Mouse (Mus musculus) heart, adult 18-20 months (tissue): ENCODE data around the gene Tmem239. TPM values are rescaled to one million over a fixed set of nuclear protein-coding genes. Genes with fewer than 3 reads are reported as not detected.
"Not testable (repeated sequence)": the region's sequence is repeated elsewhere in the genome, so short reads cannot be mapped to it uniquely, and the experiment has no call there.

Experiments used
- DNase-seq, 2 experiments: peaks; one replicate each; pipeline ENCODE4 v3.0.0; 2021 to 2022; ENCODE audit warnings: mixed read lengths in 1 of 2
- long read RNA-seq, 2 experiments: library from polyadenylated mRNA; stranded (forward); transcript quantifications; one replicate each; pipeline ENCODE4 v2.0.0; 2021
- total RNA-seq, 2 experiments: library from RNA; stranded (reverse); gene quantifications; 2 replicates each; pipeline ENCODE4 v1.2.3; 2021

Tmem239 gene
- total RNA-seq, result not detected
- long read RNA-seq, experiment 1, result 0 reads
- long read RNA-seq, experiment 2, result 0 reads

- DNase-seq, result no peak
Measured at GRCm38 (mm10) chr2:130406178-130406577, at the start of gene Tmem239. Gene Tmem239 (plus strand): TSS chr2:130406478.

GRCm38 (mm10) chr2:130357551-130357950 lies 48.7 kb upstream of the Tmem239 start:
- no peak for DNase-seq

DNA sequence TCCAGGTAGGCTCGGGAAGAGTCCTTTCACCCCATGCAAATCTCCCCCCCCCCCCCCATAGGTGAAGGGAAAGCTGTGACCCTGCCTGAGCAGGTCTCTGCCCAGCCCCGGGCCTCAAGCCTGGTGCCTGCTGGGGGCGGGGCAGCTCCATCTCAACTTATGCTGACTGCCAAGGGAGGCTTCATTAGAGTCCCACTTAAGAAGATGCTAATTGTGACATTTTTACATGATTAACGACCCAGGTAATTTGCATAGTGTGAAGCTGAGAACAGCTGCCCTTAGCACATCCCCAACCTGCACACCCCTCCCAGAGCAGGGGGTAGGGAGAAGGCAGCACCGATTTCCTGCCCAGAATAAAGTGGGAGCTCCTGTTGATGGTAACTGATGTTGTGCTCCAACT lies 47.4 kb upstream of the Tmem239 start:
- DNase-seq, result no peak

GRCm38 (mm10) chr2:130362511-130363026 lies 43.7 kb upstream of the Tmem239 start:
- DNase-seq, result peak; percentile 18 to 54

DNA sequence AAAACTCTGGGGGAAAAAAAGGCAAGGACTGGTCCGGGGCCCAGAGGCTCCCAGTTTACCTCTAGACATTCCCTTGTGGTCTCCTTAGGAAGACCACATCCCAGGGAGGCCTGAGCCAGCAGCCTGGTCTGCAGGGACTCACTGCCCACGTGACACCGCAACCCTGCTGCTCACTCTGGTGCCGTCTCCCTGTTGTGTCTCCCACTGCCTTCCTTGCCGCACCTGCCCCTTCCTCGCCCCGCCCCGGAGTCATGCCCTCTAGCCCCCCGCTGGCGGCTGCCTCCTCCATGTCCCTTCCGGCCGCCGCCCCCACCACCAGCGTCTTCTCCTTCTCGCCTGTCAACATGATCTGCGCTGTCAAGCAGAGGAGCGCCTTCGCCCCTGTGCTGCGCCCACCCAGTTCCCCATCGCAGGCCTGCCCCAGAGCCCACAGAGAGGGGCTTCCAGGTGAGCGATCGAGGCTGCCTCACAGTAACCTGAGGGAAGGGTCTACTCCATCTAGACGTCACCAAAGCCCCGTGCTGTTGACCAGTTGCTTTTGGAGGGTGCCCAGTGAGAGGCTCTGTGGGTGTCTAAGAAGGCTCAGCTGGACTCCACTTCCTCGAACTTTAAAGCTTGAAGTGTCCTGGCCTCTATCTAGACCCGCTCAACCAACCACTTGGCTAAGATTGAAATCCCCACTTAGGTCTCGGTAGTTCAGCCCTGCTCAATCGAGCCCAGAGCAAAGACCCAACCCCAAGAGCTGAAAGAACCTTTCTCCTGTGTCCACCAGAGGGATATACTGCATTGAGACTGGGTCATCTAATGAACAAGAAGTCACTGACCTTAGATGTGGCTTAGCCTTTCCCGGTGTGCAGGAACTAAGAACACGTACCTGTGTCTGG lies 40.8 kb upstream of the Tmem239 start:
- no peak for DNase-seq

GRCm38 (mm10) chr2:130367386-130367785 lies 38.9 kb upstream of the Tmem239 start:
- DNase-seq, result no peak

DNA sequence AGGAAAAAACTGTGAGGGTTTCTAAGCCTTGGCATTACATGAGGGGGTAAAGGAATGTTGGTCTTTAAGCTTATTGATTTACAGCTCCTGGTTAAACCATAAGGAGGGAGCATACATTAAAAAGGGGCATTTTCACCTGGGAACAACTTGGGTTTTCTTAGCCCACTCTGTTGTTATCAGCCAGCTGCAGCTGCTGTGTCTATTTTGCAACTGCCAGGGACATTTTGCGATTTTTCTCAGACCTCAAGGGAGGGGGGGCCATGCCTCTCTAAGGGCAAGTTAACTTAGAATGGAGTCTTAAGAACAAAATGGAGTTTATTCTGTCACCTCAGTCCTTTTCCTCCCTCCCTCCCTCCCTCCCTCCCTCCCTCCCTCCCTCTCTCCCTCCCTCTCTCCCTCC lies 33.3 kb upstream of the Tmem239 start:
- DNase-seq, result not testable (repeated sequence)

DNA sequence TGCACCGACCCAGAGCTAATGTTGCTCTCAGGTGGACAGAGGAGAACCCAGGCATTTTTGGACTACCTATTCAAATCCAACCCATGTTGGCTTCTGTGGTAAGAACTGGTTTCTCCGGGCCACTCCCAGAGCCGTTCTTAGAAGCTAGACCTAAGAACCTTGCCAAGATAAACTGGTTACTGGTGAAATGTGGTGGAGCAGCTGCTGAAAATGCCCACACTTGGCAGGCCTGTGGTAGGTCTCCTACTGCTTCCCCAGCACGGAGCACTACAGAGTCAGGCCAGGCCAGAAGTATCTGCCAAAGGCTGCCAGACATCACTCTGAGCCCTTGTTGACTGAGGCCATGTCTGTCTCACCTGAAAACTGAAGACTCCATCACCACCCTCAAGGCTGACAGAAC lies 31.3 kb upstream of the Tmem239 start:
- no peak for DNase-seq

DNA sequence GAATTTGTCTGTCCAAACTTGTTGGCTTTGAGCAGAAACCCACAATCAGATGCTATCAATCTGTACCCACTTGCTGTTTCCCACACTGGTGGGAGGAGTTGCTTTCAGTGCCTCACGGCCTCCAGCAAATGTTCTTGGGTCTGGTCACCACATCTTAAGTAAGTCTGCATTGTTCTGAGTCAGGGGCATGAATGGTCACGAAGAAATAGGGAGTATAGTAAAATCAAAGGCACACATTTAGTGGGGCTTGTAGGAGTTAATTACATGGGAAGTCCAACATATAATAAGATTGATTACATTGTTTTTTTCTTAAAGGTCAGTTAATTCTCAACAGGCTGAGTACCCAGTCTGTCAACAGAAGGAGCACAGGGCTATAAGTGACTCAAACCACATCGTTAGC lies 23.1 kb upstream of the Tmem239 start:
- DNase-seq, result no peak

DNA sequence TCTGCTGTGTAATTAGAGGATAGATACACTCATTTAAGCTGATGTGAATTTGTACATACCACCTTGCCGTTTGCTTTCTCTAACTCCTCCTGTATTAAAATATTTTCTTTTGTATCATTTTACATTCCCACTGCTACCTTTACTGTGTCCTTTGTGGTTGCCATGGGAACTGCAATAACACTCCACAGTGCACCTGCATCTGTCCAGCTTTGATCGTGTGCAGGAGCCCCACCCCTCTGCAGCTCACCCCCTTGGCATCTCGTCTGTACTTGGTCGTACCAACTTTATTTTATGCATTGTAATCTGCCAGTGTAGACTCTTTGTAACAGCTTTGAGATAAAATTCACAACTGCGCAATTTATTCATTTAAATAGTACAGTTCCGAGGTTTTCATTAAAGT lies 22.4 kb upstream of the Tmem239 start:
- no peak for DNase-seq

- no peak for DNase-seq
Measured at GRCm38 (mm10) chr2:130386212-130386611, 20.1 kb upstream of the Tmem239 start.

DNA sequence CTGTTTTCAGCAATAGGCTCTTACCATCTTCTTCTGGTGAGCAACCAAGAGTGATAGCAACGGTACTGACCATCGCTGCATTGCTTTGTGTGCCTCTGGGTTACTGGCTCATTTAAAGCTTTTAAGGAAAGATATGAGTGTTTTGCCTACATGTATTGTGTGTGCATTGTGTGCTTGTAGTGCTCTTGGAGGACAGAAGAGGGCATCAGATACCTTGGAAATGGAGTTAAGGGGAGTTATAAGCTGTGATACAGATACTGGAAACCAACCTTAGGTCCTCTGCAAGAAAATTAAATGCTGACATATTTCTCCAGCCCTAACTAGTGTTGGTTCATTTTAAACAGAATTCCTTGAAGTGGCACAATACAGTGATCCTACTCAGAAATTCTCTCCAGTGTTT lies 17.5 kb upstream of the Tmem239 start:
- DNase-seq, result no peak

- DNase-seq, result no peak
Measured at GRCm38 (mm10) chr2:130390993-130391625, 15.2 kb upstream of the Tmem239 start.

DNA sequence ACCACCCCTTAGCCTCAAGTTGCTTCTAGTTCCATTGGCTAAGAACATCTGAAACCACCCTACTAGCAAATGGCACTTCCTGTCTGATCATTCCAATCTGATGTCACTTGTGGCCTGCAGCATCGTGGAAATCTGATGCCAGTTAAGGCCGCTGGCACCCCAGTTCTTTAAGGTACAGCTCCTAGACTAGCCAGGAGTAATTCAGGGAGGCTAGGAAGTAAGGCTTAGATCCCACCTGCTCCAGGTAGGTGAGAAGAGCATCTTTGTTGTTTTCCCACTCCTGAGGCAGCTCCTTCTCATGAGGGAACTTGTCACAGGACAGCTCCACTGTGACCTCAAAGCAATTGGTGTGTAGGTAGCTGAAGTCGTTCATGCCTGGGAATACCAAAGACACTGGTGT lies 13.4 kb upstream of the Tmem239 start:
- DNase-seq, result no peak

- DNase-seq, result no peak
Measured at GRCm38 (mm10) chr2:130395696-130396095, 10.6 kb upstream of the Tmem239 start.

- DNase-seq, result peak; percentile 26 to 30
Measured at GRCm38 (mm10) chr2:130397186-130397985, 8.9 kb upstream of the Tmem239 start, which contains the start of gene Cpxm1. Gene Cpxm1 (minus strand): TSS chr2:130397574.

DNA sequence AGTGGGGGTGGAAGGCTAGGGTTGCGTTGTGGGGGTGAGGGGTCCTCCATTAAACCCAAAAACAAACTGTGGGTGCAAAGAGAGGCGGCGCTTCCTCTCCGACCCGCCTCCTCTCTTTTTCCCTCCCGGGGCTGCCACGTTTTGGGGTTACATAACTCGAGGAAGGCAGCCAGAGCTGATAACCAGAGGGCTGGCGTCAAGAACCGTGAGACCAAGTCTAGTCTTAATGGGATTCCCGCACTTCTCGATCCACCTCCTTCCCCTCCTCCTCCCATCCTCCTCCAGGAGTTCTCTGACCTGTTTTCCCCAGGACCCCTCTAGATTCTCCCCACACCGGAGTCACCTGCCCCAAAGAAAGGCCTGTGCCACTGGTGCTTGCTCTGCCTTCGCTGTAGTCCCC lies 8.2 kb upstream of the Tmem239 start:
- peak; percentile 64 to 69 for DNase-seq

DNA sequence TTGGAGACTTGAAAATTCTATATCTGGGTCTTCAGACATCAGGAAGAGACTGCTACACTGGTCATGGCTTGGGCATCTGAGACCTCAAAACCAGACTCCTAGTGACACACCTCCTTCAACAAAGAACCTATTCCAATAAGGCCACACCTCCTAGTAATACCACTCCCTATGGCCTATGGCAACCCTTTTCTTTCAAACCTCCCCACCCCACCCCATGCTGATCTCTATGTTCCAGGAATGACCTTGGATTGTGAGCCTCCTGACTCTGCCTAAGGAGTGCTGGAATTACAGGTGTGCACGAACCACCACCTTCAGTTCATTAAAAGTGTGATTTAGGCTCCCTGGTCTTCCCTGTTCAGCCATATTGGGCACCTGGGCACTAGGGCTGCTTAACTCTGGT lies 6.2 kb upstream of the Tmem239 start:
- no peak for DNase-seq

GRCm38 (mm10) chr2:130401891-130402290 lies 4.4 kb upstream of the Tmem239 start:
- DNase-seq, result no peak

DNA sequence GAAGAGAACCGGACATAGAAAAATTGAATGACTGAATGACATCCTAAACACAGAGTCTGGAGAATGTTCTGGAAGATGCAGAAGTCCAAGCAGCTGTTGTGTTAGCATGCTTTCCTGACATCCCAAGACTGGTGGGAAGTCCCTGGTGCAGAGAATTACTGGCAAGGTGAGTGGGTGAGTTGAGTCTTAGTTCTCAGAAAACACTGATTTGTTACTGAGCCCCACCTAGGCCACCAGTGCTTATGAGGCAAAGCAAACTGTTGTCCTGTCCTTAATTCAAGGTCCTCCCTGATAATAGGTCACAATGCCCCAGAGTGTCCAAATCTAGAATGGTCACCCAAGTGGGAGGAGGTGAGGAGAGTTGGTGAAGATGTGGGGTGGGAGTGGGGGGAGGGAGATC lies 1.3 kb upstream of the Tmem239 start, which contains the start of the genes Gm28372 and 1700020A23Rik:
Gene Gm28372 (plus strand): TSS at position 301 of the 400 bp plus-strand sequence.
Gene 1700020A23Rik (plus strand): TSS at position 321 of the 400 bp plus-strand sequence.
- DNase-seq, result no peak

- DNase-seq, result no peak
Measured at GRCm38 (mm10) chr2:130408194-130408593, 1.9 kb downstream of the Tmem239 start.
